Mouse (Mus musculus) adrenal gland, postnatal 36 days (tissue): Measurements from ENCODE around the gene Rwdd3. TPM values are rescaled to one million over a fixed set of nuclear protein-coding genes. Genes with fewer than 3 reads are reported as not detected.

Source experiments
- DNase-seq, 2 experiments: peaks; one replicate each; pipeline ENCODE4 v3.0.0; 2021; ENCODE audit warnings: mixed read lengths in 1 of 2
- total RNA-seq, 2 experiments: library from RNA; stranded (reverse); gene quantifications; 2 replicates each; pipeline ENCODE4 v1.2.3; 2021

The Rwdd3 gene
- total RNA-seq, 2 experiments from 2014 or later: 6.7 to 13.0 TPM

DNA sequence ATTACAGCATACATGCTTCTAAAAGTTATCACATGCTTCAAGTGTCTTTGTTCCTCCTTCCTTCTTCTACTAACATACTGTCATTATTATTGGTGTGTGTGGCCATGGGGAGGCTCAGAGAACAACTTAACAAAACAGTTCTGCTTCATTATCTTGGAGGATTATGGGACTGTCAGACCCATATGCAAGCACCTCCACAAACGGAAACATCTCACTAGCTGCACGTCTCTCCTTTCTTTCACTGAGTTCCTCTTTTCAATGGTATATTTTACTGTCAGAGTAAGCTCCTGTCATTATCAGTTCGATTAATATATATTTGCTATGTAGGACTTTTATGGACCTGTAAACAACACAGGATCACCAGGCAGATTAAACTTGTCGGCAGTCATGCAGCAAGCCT, 11.1 kb downstream of the Rwdd3 start:
- no peak for DNase-seq

DNA sequence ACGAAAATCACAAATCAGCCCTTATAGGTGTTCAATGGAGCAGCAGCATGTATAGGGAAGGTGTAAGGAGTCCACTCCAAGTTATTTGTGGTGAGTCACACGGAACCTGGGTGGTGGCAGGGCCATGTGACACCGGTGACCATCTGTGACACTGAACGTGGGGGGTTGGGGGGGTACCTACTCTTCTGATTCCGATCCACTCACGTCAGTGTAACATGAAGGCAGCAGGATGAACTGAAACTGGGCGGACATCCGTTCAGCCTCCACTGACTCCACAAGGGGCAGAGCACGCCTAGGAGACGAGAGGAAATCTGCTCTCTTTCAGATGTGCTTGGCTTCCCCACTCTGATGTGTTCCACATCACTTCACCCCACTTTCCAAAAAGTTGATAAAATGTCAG, 11.9 kb downstream of the Rwdd3 start:
- no peak for DNase-seq

DNA sequence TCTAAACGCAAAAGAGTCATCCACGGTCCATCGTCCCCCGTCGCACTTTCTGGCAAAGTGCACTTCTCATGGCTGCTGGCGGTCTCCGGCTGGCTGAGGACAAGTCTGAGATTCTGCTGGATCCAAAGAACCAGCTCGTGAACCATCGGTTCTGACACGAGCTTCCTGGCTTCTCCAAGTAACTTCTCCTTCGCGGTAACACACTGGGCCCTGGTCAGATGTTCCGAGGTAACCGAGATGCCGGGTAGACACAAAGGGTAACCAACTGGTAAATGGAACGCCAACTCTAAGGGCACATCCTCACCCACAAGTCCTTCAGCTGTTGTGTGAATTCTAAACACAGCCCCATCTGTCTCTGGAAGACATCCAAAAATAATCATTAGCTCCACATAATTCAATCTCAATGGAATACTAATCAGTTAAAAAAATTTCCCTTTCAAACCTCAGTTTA, 12.6 kb downstream of the Rwdd3 start:
- no peak for DNase-seq

DNA sequence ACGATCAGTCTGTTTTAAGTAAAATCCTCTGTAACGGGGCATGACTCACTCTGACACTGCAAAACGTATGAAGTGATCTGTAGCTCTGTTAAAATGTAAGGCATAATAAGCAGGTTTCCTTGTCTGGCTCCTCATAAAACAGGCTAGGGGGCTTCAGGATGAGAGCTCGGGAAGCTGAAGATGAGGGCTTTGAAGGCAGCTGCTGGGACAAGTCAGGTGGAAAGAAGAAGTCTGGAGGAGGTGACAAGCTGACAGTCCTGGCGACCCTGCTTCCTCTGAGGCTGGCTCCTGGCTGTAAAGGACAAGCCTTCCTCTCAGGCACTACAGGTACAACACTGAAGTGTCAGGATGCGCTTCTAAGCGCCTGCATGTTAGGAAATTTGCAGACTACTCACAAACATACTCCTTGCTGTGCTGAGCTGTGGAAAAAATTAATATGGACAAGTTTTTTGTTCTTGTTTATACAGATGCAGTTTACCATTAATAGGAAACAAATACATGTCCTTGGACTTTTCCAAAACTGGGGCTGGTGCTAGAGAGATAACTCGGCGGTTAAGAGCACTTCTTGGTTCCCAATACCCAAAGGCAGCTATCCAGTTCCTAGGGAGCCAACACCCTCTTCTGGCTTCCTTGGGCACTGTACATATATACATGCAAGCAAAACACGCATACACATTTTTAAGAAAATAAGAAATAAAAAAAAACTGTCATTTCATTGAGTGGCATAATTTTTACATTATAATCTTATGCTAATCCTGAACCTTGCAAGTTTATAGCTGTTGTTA, 13.8 kb downstream of the Rwdd3 start:
- DNase-seq: no peak

DNA sequence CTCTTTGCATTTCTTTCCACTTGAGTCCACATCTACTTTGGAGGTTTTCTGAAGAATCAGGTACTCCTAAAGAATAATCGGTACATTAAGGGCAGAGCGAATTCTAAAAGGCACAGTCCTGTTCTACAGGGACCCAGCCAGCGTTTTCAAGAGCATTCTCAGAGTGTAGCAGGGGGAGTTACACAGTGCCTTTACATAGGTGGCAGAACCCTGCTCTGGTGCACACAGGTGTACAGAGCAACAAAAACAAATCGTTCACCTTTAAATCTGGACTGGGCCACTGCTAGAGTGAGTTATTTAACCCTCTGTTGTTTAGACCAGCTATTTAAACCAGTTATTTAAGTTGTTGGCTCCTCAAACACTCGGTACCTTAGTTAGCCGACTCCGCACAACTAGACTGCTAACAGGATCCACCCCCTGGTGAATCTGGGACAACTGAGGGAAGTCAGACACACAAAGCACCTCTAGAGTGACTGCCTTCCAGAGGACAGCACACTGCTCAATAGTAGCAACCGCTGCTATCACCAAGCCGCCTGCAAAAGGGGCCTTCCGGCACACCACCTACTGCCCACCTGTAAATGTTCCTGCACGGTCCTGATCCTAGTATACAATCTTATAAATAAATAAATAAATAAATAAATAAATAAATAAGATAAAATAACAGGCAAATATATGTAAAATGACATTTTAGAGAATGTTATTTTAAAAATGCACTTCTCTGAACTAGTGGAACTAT, 14.9 kb downstream of the Rwdd3 start:
- DNase-seq: no peak

DNA sequence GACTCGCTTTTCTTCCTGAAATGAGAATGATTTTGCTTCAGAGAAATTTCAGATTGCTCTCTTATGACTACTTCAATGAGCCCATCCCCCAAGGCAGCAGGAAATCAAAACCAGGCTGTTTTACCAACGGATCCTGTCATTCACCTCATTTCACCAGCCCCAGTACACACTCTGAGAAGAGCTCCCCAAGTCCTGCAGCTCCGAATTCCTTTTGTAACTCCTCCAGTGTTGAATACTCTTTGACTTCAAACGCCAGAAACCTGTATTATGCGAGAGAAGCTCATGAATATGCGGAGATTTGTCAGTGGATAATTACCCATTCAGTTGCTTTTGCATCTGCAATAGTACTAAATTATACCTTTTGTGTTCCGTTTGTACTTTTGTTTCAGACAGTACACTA, 15.5 kb downstream of the Rwdd3 start:
- DNase-seq: no peak

DNA sequence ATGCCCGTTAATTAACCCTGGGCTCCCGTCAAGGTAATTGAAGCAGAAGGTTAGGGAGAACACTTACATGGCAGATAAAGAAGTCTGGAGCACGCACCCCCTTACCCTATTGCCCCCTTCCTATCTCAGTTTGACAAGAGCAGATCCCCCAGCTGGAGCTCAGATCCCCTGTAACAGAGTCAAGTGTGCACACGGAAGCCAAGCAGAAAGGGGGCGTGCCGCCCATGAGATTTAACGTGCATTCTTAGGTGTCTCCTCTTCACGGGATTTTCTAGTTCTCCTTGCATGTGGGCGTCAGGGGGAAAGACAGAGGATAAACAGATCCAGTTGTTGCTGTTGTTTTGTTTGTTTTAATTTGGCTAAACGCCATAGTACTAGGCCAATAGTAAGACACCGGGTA, 37.6 kb downstream of the Rwdd3 start:
- DNase-seq: no peak

DNA sequence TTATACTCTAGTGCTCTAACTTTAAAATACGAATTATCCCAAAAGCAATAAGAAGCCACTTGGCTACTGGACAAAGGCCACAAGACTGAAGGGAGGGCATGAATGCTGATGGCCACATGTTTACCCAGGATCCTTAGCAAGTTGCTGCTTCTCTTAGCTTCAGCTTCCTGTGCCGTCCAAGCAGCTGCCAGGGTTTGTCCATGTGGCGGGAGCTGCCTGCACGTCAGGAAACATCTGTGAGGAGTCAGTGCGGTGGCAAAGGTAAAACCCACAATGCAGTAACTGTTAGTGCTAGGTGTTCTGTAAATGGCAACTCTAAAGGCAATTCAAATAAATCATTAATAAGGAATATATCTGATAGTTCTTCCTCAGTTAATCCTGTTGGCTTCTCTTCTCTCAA, 38.5 kb downstream of the Rwdd3 start:
- no peak for DNase-seq

DNA sequence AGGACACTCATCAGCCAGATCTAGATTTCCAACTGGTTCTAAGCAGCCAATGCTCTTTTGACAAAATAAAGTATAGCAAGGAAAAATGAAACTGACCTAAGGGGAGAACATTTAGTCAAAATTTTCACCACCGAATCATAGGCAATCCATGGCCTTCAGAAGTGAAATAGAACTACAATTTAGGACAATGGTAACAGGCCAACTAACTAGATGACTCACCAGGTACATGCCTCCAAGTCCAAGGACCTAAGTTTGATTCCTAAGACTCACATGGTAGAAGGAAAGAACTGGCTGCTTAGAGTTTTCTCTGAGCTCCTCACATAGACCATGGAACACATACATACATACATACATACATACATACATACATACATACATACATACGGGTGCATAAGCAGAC, 44.3 kb downstream of the Rwdd3 start:
- no peak for DNase-seq

DNA sequence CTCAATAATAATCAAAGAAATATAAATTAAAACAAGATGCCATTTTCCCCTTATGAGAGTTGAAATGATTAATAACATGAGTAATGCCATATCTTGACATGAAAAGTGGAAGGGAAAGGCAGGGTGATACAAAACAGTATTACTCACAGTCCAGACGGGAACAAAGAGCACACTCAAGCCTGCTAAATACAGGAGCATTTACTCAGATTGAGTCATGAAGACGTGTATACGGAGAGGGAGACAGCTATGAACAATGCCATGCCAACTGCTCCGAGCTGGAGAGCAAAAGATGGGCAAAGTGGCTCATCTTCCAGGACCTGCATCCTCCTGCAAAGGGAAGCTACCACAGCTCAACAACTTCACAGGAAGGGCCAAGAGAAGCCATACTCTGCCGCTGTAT, 45.0 kb downstream of the Rwdd3 start:
- no peak for DNase-seq

DNA sequence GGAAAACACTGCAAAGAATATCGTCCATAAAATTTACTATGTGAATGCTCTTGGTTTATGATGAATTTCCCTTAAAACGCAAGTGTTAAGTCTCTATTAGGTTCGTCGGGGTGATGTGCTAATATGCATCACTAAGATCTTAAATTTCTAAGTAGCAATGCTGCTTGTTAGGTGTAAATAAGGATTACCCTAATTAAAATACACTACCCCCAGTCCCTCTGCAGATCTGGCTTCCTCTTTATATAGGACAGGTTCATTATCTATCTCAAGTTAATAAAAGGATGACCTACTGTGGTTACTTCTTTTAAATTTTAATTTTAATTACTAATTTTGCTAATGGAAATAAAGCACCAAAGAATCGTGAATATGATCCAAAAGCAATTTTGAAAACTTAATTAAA, 50.4 kb downstream of the Rwdd3 start:
- no peak for DNase-seq

DNA sequence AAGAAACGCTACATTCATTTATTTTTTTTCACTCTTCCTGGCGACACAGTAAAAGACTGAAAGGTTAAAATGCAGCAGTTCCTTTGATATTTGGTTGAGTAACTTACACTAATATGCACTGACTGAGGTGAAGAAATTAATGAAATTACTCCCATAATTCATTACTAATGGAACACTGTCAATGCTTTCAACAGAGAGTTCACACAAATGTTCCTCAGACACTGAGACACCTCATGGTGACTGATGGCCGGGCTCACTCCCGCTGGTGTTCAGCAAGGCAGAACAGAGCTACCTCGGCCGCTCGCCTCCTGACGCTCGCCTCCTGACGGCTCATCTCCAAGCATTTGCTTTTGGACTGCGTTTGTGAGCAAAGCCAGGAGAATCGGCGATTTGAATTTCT, 54.9 kb downstream of the Rwdd3 start:
- DNase-seq: no peak

DNA sequence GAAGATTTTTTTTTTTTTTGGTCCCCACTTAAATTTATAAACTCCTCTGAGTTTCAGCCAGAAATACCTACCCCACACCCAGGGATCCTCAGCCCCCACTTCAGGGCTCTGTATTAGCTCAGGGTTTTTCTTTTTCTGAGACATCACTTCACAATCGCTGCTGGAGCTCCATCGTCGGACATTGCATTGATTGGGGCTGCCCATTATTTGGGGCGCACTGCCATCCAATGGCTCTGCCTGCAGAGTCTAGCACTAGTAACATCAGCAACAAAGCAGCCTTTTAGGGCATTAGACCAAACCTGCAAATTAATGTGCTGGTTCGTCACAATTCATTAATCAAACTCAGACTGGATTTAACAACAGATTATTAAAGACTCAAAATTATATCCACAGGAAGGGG, 55.4 kb downstream of the Rwdd3 start:
- no peak for DNase-seq

DNA sequence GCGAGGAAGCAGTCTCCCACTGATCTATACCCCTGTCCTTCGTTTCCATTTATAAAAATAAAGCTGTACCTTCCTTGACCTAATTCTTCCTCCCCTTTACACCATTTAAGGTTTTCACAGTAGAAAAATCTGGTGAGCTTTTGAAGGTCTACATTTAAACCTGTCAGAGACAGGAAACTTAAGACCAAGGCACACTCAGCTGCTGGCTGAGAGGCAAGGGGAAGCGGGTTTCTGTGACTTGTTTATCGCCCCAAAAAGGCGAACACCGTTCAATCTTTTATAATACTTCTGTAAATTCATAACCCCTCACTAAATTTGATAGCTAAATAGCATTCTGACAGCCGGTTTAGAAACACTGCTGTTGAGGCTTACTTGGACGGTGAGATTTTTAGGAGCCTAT, 60.4 kb downstream of the Rwdd3 start:
- no peak for DNase-seq

DNA sequence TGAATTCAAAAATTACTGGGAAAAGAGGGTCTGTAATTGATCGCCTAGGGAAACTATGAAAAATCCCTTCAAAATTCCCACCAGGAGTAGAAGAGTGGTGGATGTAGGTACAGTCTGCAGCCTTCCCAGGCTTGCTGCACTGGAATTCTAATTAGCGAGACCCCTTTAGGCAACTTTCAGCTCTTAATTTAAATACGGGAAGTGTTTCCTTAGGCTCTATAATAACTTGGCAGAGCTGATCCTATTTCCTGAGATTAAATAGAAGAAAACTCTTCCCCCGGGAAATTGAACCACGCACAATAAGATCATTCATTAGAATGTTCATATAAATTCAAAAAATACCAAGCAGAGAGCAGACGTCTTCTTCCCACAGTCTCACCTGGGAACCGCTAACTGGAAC, 61.1 kb downstream of the Rwdd3 start:
- DNase-seq: no peak

DNA sequence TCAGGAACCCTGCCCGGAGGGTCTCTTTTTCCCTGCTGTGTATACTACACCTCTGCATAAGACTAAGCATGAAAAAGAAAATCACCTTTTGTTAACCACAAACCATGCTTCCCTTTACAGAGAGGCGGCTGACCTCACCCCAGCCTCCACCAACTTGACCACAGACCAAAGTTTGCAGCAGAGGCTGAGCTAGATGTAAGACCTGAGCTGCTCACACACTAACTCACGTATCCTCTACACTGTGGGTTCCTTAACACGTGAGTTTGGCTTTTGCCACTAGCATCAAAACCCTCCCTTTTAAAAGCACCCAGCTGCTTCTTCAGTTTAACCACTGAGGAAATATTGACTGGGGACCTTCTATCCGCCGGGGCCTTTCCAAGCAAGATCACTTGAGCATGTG, 64.0 kb downstream of the Rwdd3 start:
- no peak for DNase-seq

DNA sequence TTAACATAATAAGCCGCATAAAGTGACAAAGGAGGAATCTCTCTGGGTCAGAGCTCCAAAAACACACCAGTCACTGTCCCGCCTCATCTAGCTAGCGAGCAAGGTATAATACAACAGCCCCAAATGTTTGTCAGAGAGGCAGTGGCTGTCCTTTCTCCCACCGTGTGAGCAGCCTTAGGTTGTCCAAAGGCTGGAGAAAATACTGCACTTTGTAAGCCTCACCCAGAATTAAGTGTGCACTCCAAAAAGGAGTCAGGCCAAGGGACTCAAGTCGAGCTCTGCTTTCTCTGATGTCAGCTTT, 66.1 kb downstream of the Rwdd3 start:
- no peak for DNase-seq

Other genes starting within 250 kb of the Rwdd3 start
- gene Tmem56, start 111.4 kb upstream of the Rwdd3 start, total RNA-seq: 10 to 100 TPM; 38.5 to 39.2 TPM
- gene Alg14, start 120.1 kb upstream of the Rwdd3 start, total RNA-seq: 10 to 100 TPM; 35.0 to 41.2 TPM